Mouse (Mus musculus): ENCODE data around the gene Mrpl45. TPM values are rescaled to one million over a fixed set of nuclear protein-coding genes. Genes with fewer than 3 reads are reported as not detected.

The Mrpl45 gene
- polyA plus RNA-seq, 1 experiment from 2014 or later: 38.5 TPM

GRCm38 (mm10) chr11:97336751-97337345 is 21.3 kb downstream of the Mrpl45 start:
- 63% methylated on average over 14 of the region's 14 CpGs for WGBS
- H3K36me3 ChIP-seq (ENCODE audit: control insufficient read depth, insufficient read depth, low read length): no peaks in the 10 kb centered on the region

DNA sequence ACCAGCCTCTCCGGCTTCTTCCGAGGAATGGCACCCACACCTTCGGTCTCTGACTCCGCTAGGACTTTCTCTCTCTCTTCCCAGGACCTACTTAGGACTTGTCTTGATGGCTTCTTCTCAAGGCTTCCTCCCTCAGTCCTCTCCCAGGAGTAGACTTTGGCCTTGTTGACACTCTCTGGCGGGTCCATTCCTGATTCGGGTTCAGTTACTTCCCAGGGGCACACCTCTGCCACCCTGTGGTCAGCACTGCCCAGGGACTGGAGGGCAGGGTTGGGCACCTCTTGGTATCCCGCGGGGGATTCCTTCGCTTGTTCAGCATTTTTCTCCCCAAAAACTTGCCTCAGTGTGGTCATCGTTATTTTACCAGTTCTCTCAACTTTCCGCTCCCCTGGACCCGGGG is 21.8 kb downstream of the Mrpl45 start:
- H3K27ac ChIP-seq (ENCODE audit: low read length): no peak overlapping the region
- H3K4me2 ChIP-seq (ENCODE audit: low read depth, low read length): no peak overlapping the region
- no peaks in the 10 kb centered on the region for H3K9me3 ChIP-seq (replicated peaks; ENCODE audit: control insufficient read depth, low read length)
- WGBS: 78% methylated on average over 12 of the region's 12 CpGs
- no peaks in the 10 kb centered on the region for H3K27me3 ChIP-seq (ENCODE audit: control insufficient read depth, insufficient read depth, low read length)
- H3K4me3 ChIP-seq (replicated peaks; ENCODE audit: low read length): no peak overlapping the region
- H3K4me1 ChIP-seq (ENCODE audit: control insufficient read depth, insufficient read depth, low read length): peaks cover 21% of the 10 kb centered on the region; the same call in 1 of the 2 replicates
- no peak for ATAC-seq (ENCODE audit: insufficient read depth, low FRiP score)
- H3K9ac ChIP-seq (ENCODE audit: low read length): no peak overlapping the region
- H3K36me3 ChIP-seq (ENCODE audit: control insufficient read depth, insufficient read depth, low read length): no peaks in the 10 kb centered on the region

More at GRCm38 (mm10) chr11:97336751-97337345, 21.3 kb downstream of the Mrpl45 start:
- Histone ChIP-seq H3K4me2 (ENCODE audit: low read depth, low read length) (no peak overlapping the region), H3K27me3 (ENCODE audit: control insufficient read depth, insufficient read depth, low read length) (no peaks in the 10 kb centered on the region), H3K9ac (ENCODE audit: low read length) (no peak overlapping the region), H3K4me3 (replicated peaks; ENCODE audit: low read length) (no peak overlapping the region), H3K9me3 (replicated peaks; ENCODE audit: control insufficient read depth, low read length) (no peaks in the 10 kb centered on the region), H3K4me1 (ENCODE audit: control insufficient read depth, insufficient read depth, low read length) (peaks cover 21% of the 10 kb centered on the region; the same call in 1 of the 2 replicates), H3K27ac (ENCODE audit: low read length) (no peak overlapping the region)
- ATAC-seq (ENCODE audit: insufficient read depth, low FRiP score): no peak

DNA sequence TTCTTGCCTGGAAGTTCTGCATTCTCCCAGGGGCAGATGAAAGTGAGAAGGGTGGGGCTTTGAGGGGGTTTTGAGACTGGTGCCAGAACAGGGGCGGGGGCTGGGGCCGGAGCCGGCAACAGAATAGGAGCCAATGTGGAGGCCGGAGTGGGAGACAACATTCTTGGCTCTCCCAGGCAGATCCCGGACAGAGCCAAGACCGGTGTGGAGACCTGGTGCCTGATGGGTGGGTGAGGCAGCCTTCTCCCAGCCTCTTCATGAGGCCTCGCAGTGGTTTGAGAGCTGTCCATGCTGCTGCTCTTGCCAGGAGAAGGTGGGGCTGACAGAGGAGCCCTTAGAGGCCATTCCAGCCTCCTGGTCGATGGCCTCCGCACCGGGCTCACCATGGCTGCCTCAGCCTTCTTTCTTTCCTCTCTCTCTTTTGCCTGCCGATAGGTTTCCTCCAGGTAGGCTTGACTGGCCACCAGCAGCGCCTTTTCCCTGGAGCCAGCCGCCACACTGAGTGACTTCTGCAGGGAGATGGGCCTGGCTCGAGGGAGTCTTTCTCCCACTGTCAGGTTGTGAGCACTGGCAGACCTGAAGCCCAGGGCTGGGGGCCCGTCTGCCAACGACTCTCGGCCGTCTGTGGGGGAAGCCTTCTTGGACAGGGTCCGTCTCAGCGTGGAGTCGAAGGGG is 22.9 kb downstream of the Mrpl45 start:
- 32% methylated on average over 21 of the region's 21 CpGs for WGBS
- peak overlapping the region; percentile 41; the same call in 1 of the 2 replicates for H3K9ac ChIP-seq (ENCODE audit: low read length)
- H3K4me1 ChIP-seq (ENCODE audit: control insufficient read depth, insufficient read depth, low read length): peaks cover 17% of the 10 kb centered on the region
- H3K27ac ChIP-seq (ENCODE audit: low read length): peak overlapping the region; percentile 83
- H3K27me3 ChIP-seq (ENCODE audit: control insufficient read depth, insufficient read depth, low read length): no peaks in the 10 kb centered on the region
- no peaks in the 10 kb centered on the region for H3K36me3 ChIP-seq (ENCODE audit: control insufficient read depth, insufficient read depth, low read length)
- ATAC-seq (ENCODE audit: insufficient read depth, low FRiP score): peak; percentile 83; the same call in 1 of the 2 replicates
- no peaks in the 10 kb centered on the region for H3K9me3 ChIP-seq (replicated peaks; ENCODE audit: control insufficient read depth, low read length)
- peak overlapping the region; percentile 2; the same call in 1 of the 2 replicates for H3K4me3 ChIP-seq (replicated peaks; ENCODE audit: low read length)
- peak overlapping the region; percentile 34 for H3K4me2 ChIP-seq (ENCODE audit: low read depth, low read length)

- Histone ChIP-seq H3K4me1 (ENCODE audit: control insufficient read depth, insufficient read depth, low read length) (peaks cover 21% of the 10 kb centered on the region), H3K27me3 (ENCODE audit: control insufficient read depth, insufficient read depth, low read length) (no peaks in the 10 kb centered on the region), H3K9ac (ENCODE audit: low read length) (peak overlapping the region; percentile 41; the same call in 1 of the 2 replicates), H3K36me3 (ENCODE audit: control insufficient read depth, insufficient read depth, low read length) (no peaks in the 10 kb centered on the region), H3K4me2 (ENCODE audit: low read depth, low read length) (peak overlapping the region; percentile 34), H3K9me3 (replicated peaks; ENCODE audit: control insufficient read depth, low read length) (no peaks in the 10 kb centered on the region), H3K4me3 (replicated peaks; ENCODE audit: low read length) (peak overlapping the region; percentile 2; the same call in 1 of the 2 replicates), H3K27ac (ENCODE audit: low read length) (peak overlapping the region; percentile 83)
- 27% methylated on average over 17 of the region's 17 CpGs for WGBS
- ATAC-seq (ENCODE audit: insufficient read depth, low FRiP score): peak; percentile 42; the same call in 1 of the 2 replicates
Observed at GRCm38 (mm10) chr11:97338977-97339315, 23.4 kb downstream of the Mrpl45 start.

- Histone ChIP-seq H3K27ac (ENCODE audit: low read length) (no peak overlapping the region), H3K9ac (ENCODE audit: low read length) (no peak overlapping the region), H3K4me2 (ENCODE audit: low read depth, low read length) (no peak overlapping the region), H3K4me1 (ENCODE audit: control insufficient read depth, insufficient read depth, low read length) (peaks cover 17% of the 10 kb centered on the region), H3K4me3 (replicated peaks; ENCODE audit: low read length) (no peak overlapping the region), H3K27me3 (ENCODE audit: control insufficient read depth, insufficient read depth, low read length) (no peaks in the 10 kb centered on the region), H3K36me3 (ENCODE audit: control insufficient read depth, insufficient read depth, low read length) (no peaks in the 10 kb centered on the region), H3K9me3 (replicated peaks; ENCODE audit: control insufficient read depth, low read length) (no peaks in the 10 kb centered on the region)
- ATAC-seq (ENCODE audit: insufficient read depth, low FRiP score): no peak
- WGBS: 31% methylated on average over 8 of the region's 8 CpGs
Observed at GRCm38 (mm10) chr11:97343175-97343574, 27.7 kb downstream of the Mrpl45 start.

DNA sequence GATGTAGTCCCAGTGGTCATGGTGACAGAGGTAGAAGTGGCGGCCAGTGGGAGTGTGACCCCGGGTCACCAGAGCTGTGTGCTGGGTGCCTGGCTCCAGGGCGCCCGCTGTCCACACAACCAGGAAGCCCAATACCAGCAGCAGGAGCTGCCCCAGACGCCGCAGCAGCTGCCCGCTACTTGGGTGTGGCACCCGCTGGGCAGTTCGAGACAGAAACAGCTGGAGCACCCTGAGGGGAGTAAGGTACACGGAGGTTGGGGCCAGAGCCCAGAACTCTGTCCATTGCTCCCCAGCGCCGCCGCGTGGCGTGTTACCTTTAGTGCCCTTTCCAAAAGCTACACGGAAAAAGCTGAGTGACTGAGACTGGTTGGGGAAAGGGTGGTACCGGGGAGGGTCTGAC is 28.1 kb downstream of the Mrpl45 start:
- ATAC-seq (ENCODE audit: insufficient read depth, low FRiP score): peak; percentile 42; the same call in 1 of the 2 replicates
- Histone ChIP-seq H3K9ac (ENCODE audit: low read length) (peak overlapping the region; percentile 36; the same call in 1 of the 2 replicates), H3K4me2 (ENCODE audit: low read depth, low read length) (0 out of 2 replicates have a peak overlapping the region, but pooled peaks have one; percentile 19), H3K27ac (ENCODE audit: low read length) (no peak overlapping the region), H3K9me3 (replicated peaks; ENCODE audit: control insufficient read depth, low read length) (no peaks in the 10 kb centered on the region), H3K36me3 (ENCODE audit: control insufficient read depth, insufficient read depth, low read length) (no peaks in the 10 kb centered on the region), H3K4me3 (replicated peaks; ENCODE audit: low read length) (no peak overlapping the region), H3K27me3 (ENCODE audit: control insufficient read depth, insufficient read depth, low read length) (no peaks in the 10 kb centered on the region), H3K4me1 (ENCODE audit: control insufficient read depth, insufficient read depth, low read length) (peaks cover 12% of the 10 kb centered on the region)
- WGBS: 22% methylated on average over 17 of the region's 17 CpGs

GRCm38 (mm10) chr11:97345446-97345845 is 29.9 kb downstream of the Mrpl45 start:
- Histone ChIP-seq H3K27me3 (ENCODE audit: control insufficient read depth, insufficient read depth, low read length) (no peaks in the 10 kb centered on the region), H3K9me3 (replicated peaks; ENCODE audit: control insufficient read depth, low read length) (no peaks in the 10 kb centered on the region), H3K4me3 (replicated peaks; ENCODE audit: low read length) (no peak overlapping the region), H3K36me3 (ENCODE audit: control insufficient read depth, insufficient read depth, low read length) (no peaks in the 10 kb centered on the region), H3K9ac (ENCODE audit: low read length) (no peak overlapping the region), H3K27ac (ENCODE audit: low read length) (no peak overlapping the region), H3K4me1 (ENCODE audit: control insufficient read depth, insufficient read depth, low read length) (peaks cover 16% of the 10 kb centered on the region), H3K4me2 (ENCODE audit: low read depth, low read length) (no peak overlapping the region)
- 52% methylated on average over 10 of the region's 10 CpGs for WGBS
- no peak for ATAC-seq (ENCODE audit: insufficient read depth, low FRiP score)

GRCm38 (mm10) chr11:97346383-97346782 is 30.9 kb downstream of the Mrpl45 start:
- ATAC-seq (ENCODE audit: insufficient read depth, low FRiP score): no peak
- Histone ChIP-seq H3K27me3 (ENCODE audit: control insufficient read depth, insufficient read depth, low read length) (no peaks in the 10 kb centered on the region), H3K9me3 (replicated peaks; ENCODE audit: control insufficient read depth, low read length) (no peaks in the 10 kb centered on the region), H3K4me1 (ENCODE audit: control insufficient read depth, insufficient read depth, low read length) (peaks cover 17% of the 10 kb centered on the region), H3K4me2 (ENCODE audit: low read depth, low read length) (no peak overlapping the region), H3K36me3 (ENCODE audit: control insufficient read depth, insufficient read depth, low read length) (no peaks in the 10 kb centered on the region), H3K27ac (ENCODE audit: low read length) (no peak overlapping the region), H3K4me3 (replicated peaks; ENCODE audit: low read length) (no peak overlapping the region), H3K9ac (ENCODE audit: low read length) (no peak overlapping the region)
- 84% methylated on average over 9 of the region's 9 CpGs for WGBS

- peaks cover 17% of the 10 kb centered on the region for H3K4me1 ChIP-seq (ENCODE audit: control insufficient read depth, insufficient read depth, low read length)
- no peak overlapping the region for H3K9ac ChIP-seq (ENCODE audit: low read length)
- no peaks in the 10 kb centered on the region for H3K36me3 ChIP-seq (ENCODE audit: control insufficient read depth, insufficient read depth, low read length)
- ATAC-seq (ENCODE audit: insufficient read depth, low FRiP score): no peak
- WGBS: 64% methylated on average over 9 of the region's 9 CpGs
- no peak overlapping the region for H3K27ac ChIP-seq (ENCODE audit: low read length)
- H3K4me2 ChIP-seq (ENCODE audit: low read depth, low read length): no peak overlapping the region
- H3K4me3 ChIP-seq (replicated peaks; ENCODE audit: low read length): no peak overlapping the region
- no peaks in the 10 kb centered on the region for H3K9me3 ChIP-seq (replicated peaks; ENCODE audit: control insufficient read depth, low read length)
- no peaks in the 10 kb centered on the region for H3K27me3 ChIP-seq (ENCODE audit: control insufficient read depth, insufficient read depth, low read length)
Observed at GRCm38 (mm10) chr11:97347291-97347690, 31.8 kb downstream of the Mrpl45 start.
